Mouse (Mus musculus) embryonic fibroblast, embryonic 13.5 days (primary cell): Measurements from ENCODE around the gene Kdsr.

ENCODE experiments used
- CTCF ChIP-seq: IDR thresholded peaks from 2 replicates; pipeline ENCODE4 v1.5.1; 2011; ENCODE audit warnings: mild to moderate bottlenecking, control low read depth, low read length, moderate library complexity, borderline replicate concordance; ENCODE audit not compliant: insufficient read depth
- POLR2A ChIP-seq: IDR thresholded peaks from 2 replicates; pipeline ENCODE4 v1.6.1; 2011; ENCODE audit warnings: low read depth, mild to moderate bottlenecking, control low read depth, low read length, moderate library complexity

DNA sequence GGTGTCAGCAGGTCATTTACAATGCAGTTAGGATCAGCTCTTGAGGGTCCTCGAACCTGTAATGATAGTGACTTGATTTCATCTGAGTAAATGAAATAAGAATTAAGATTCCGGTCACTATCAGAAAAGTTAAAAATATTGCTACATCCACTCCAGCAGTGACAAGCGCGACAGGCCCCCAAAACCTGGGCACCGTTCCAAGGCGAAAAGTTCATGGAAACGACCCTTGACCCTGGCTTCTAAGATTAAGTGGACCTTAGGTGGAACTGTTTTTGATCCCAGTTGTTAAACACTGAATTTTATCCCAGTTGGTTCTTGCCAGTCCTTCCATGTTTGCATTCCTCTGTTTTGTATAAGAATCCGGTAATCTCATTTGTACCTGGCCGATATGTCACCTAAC lies 14.6 kb upstream of the Kdsr start:
- no peak for TF ChIP-seq POLR2A
- TF ChIP-seq CTCF: no peak
